Mouse (Mus musculus) retina, postnatal 1 day (tissue): ENCODE results near the gene Tex52.
"Not testable (repeated sequence)": the region's sequence is repeated elsewhere in the genome, so short reads cannot be mapped to it uniquely, and the experiment has no call there.

Experiments used
- DNase-seq: peaks from one replicate; pipeline ENCODE4 v3.0.0-alpha.2; 2012

Gene Tex52

GRCm38 (mm10) chr6:128375192-128375591 lies at the start of gene Tex52, which contains the start of gene Gm44596:
TSS of gene Tex52 (plus strand) at chr6:128375456.
TSS of gene Gm44596 (plus strand) at chr6:128375503.
- peak; percentile 58 for DNase-seq

DNA sequence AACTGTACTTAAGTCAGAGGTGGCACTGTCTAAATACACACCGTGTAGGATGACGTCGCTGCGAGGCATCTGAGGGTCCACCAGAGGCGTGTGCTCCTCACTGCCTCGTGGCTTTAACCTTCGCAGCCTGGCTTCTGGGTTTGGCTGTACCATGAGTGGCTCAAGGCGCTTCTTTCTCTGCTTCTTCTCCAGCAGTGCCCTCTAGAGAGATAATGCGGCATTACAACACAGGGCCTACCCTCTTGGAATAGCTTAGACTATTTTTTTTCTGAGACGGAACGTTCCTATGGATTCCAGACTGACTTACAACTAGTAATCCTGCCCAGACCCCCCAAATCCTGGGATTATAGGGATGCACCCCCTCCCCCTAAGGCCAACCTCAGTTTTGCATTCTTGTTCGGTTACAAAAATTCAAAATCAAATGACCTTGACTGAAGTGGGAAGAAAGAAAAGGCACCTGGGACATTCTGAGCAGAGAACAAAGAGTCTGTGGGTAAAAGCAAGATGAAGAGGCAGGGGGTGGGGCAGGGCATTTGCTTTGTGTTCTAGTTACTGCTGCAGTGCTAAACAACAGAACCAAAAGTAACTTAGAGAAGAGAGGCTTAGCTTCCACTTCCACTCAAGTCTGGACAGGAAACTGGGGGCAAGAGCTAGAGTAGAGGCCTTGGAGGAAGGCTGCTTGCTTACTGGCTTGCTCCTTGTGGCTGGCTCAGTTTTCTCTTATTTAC lies 40.7 kb upstream of the Tex52 start:
- DNase-seq: peak; percentile 88

DNA sequence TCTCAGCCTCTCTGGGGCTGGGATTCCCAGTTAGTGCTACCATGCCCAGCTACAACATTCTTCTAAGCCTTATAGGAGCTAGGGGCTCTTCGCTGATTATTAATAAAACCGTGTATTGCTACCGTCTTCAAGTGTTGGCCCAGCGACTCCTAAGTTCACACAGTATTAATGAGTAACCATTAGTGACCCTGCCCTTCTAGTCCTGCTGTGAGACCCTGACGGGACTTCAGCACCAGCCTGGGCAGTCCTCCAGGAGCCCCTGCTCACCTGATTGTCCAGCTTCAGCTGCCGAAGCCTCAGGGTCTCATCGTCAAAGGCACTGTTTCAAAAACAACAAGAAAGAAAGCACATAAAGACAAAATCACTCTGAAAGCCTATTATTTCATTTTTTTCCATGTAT lies 37.8 kb upstream of the Tex52 start:
- DNase-seq: no peak

- peak; percentile 31 for DNase-seq
Measured at GRCm38 (mm10) chr6:128338876-128339275, 36.4 kb upstream of the Tex52 start.

- DNase-seq: no peak
Measured at GRCm38 (mm10) chr6:128341956-128342723, 33.1 kb upstream of the Tex52 start.

DNA sequence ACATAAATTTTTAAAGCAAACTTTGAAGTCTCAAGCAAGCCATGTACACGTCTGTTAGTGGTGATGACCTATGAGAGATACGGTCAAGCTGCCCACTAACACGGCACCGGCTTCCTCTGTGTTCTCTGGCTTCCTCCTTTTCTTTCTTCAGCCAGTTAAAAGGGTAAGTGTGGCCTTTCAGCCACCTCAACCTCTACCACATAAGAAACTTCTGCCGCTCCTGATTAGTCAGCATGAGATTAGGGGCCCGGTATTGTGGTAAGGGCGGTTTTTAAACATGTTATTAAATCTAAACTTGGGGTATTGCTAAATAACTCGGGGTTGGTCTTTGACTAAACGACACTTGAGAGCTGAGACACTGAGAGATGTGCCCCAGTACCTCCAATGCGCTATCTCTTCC lies 29.6 kb upstream of the Tex52 start:
- no peak for DNase-seq

DNA sequence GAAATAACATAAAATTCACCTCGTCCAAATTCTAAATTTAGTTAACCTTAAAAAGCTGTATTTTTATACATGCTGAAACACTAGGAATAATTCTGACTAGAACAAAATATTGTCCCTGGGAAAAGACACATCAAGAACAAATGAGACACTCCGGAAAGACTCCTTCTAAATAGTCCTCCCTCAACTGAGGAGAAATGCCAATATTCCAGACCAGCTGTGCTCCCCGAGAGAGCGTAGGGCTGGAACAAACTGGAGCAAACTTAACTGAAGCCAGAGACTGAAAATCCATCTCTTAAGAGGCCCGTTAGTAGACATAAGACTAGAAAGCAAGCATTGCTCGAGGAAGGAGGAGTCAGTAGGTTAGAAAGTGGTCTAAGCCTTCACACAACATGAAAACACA lies 28.5 kb upstream of the Tex52 start:
- DNase-seq: no peak

- peak; percentile 94 for DNase-seq
Measured at GRCm38 (mm10) chr6:128349711-128350110, 25.5 kb upstream of the Tex52 start.

DNA sequence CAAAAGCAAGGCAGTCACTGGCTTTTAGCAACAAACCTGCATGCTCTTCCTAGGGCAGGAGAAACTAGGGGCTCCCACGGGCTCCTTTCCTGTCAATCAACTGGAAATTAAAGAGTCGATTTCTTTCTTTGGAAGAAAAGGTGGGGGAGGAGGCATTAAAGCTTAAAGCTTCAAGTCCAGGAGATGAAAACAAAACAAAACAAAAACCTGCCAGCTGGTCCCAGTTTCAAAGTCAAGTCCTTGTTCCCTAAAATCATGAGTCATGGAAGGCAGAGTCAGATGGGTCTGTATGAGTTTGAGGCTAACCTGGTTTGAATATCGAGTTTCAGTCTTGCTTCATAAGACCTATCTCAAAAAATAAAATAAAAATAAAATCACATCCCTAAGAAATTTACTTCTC lies 21.1 kb upstream of the Tex52 start:
- DNase-seq: no peak

GRCm38 (mm10) chr6:128355201-128355681 lies 20.0 kb upstream of the Tex52 start:
- no peak for DNase-seq

GRCm38 (mm10) chr6:128355726-128356416 lies 19.4 kb upstream of the Tex52 start, which contains the start of gene Tulp3:
TSS of gene Tulp3 (minus strand) at chr6:128355851.
- peak; percentile 98 for DNase-seq

- DNase-seq: peak; percentile 77
Measured at GRCm38 (mm10) chr6:128358999-128359398, 16.3 kb upstream of the Tex52 start.

- no peak for DNase-seq
Measured at GRCm38 (mm10) chr6:128361901-128362300, 13.4 kb upstream of the Tex52 start.

- DNase-seq: peak; percentile 91
Measured at GRCm38 (mm10) chr6:128362381-128363006, 12.8 kb upstream of the Tex52 start, which contains the start of the genes Rhno1 and Foxm1. TSS of gene Rhno1 (minus strand) at chr6:128362911. TSS of gene Foxm1 (plus strand) at chr6:128362967.

DNA sequence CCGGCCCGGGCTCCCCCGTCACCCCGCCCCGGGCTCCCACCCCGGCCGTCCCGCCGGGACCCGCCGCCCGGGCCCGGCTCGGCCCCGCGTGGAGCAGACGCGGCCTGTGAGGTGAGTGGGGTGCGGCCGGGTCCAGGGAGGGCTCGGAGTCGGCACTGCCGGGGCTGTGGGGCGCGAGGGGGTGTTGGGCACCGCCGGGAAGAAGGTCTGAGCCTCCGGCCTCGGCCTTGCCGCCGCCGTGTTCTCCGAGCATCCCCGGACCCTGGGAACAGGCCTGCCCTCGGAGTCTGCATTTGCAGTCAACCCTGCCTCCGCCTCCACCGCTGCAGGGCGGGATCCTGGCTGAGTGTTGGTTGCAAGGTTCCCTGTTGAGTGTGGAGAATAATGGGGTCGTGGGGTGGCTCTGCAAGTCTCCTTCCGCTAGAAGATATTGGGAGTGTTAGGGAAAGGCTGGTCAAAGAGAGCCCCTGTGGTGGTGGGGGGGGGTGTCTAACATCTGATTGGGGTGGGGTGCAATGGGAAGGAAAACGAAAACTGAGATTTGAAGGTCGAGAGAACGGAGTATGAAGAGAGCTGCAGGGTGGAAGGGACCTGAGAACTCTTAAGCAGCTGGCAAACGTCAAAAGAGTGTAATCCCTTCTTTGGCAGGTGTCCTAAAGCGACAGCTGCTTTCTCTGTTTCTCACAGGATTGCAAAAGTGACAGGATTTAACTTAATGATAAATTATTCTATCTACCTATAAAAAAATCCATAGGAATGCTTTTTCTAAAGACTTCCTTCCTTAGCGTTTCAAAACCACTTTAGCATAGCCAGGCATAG lies 12.0 kb upstream of the Tex52 start:
- peak; percentile 57 for DNase-seq

DNA sequence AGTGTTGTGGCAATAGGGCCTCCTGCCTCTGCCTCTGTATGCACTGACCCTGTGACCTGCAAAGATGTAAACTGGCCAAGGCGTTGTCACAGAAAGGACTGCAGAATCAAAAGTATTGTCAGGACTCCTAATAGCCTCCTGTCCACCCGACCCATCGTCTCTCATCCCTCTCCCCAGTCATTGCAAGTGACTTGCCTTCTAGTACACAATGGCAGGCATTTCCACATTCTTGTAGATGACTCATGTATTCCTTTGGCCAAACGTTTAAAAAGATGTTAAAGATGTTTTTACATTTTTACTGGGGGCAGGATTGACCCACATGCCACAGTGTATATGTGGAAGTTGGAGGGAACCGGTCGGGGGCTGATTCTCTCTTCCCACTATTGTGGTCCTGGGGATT lies 10.5 kb upstream of the Tex52 start:
- no peak for DNase-seq

- DNase-seq: no peak
Measured at GRCm38 (mm10) chr6:128366466-128366865, 8.8 kb upstream of the Tex52 start.

GRCm38 (mm10) chr6:128370040-128370439 lies 5.2 kb upstream of the Tex52 start:
- no peak for DNase-seq

- no peak for DNase-seq
Measured at GRCm38 (mm10) chr6:128376371-128377085, 1.3 kb downstream of the Tex52 start.

DNA sequence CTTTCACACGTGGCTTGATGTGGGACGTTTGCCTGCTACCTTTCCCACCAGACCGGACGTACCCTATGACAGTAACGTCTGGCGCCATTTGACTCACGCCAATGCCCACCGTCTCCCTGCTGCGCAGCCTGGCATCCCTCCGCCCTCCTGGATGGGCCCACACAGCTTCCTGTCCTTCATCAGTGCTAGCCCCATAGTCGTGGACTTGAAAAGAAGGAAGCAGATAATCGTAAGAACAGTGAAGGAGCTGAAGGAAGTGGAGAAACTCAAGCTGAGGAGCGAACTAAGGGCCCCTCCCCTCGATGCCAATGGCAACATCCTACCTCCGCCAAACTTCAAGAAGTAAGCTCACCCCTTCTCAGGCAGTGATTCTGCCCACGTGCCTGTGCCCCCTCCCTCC lies 4.4 kb downstream of the Tex52 start:
- DNase-seq: no peak

DNA sequence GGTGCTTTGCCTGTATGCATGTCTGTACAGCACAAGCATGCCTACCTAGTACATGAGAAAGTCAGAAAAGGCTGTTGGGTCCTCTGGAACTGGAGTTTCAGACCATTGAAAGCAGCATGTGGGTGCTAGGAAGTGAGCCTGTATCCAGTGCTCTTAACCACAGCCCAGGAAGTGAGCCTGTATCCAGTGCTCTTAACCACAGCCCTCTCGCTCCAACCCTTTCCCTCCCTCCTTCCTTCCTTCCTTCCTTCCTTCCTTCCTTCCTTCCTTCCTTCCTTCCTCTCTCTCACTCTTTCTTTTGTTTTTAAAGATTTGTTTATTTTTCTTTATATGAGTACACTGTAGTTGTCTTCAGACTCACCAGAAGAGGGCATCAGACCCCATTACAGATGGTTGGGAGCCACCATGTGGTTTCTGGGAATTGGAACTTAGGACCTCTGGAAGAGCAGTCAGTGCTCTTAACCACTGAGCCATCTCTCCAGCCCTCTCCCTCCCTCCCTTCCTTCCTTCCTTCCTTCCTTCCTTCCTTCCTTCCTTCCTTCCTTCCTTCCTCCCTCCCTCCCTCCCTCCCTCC lies 5.4 kb downstream of the Tex52 start:
- not testable (repeated sequence) for DNase-seq
